Mouse (Mus musculus) cerebellum, adult (tissue): Measurements from ENCODE around the gene Med13l.

ENCODE experiments used
- ATAC-seq: cut with Nextera tagmentation; 2 replicates; pipeline ENCODE4 v1.9.2; 2017; ENCODE audit warnings: mild to moderate bottlenecking, moderate library complexity, mixed read lengths; ENCODE audit not compliant: insufficient number of reproducible peaks, low FRiP score, low TSS enrichment

Gene Med13l

GRCm38 (mm10) chr5:118622346-118622745 lies 61.9 kb downstream of the Med13l start:
- no peak for ATAC-seq

DNA sequence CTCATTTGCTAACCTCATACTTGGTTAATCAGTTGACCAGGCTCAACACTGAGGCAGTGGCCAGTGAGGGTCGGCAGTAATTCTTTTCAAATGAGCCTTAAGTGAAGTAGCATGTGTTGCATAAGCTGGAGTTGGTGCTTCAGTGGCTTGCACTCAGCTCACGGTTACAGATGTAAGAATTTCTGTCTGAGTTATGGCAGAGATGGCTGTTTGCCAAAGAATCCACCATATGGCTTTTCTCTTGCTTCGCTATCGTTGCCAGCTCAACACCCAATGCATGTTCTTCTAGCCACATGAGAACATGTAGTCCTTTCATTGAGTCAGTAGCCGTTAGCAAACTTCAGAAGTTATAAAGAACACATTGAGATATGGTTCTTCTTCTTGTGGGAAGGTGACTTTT lies 63.3 kb downstream of the Med13l start:
- no peak for ATAC-seq

DNA sequence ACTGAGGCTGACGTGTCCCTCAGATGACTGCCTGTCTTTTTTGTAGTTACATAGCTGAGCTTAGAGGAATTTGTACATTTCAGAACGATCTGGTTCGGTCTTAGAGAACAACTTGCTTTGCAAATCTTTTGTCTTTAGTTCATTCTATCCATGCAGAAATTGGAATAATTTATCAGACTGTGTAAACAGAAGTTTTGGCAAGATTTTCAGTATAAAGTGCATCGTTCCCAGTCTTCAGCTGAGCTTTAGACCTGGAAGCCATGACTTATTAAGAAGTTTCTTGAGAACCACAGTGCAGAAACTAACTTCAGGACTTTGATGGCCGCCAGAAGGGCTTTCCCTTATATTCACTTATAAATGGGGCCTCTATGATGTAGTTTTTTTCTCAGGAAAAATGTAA lies 67.2 kb downstream of the Med13l start:
- ATAC-seq, result no peak

GRCm38 (mm10) chr5:118628211-118628610 lies 67.7 kb downstream of the Med13l start:
- no peak for ATAC-seq

DNA sequence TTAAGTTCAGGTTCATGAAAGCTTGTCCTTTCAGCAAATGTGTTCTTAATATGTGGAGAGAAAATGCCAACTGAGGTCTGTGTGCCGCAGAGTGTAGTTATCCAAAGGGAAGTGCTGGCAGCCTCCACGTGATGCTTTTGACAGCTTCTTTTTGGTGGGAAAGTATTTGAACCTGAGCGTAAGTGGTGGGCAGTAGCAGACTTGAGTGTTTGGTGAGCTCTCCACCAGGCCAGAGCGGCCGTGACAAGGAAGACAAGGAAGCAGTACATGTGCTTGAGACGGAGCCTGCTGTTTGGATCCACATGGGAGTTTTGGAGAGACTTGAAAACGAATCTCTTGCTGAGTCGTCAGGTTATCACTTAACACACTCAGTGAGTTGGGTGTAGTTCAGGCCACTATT lies 71.9 kb downstream of the Med13l start:
- ATAC-seq, result no peak

DNA sequence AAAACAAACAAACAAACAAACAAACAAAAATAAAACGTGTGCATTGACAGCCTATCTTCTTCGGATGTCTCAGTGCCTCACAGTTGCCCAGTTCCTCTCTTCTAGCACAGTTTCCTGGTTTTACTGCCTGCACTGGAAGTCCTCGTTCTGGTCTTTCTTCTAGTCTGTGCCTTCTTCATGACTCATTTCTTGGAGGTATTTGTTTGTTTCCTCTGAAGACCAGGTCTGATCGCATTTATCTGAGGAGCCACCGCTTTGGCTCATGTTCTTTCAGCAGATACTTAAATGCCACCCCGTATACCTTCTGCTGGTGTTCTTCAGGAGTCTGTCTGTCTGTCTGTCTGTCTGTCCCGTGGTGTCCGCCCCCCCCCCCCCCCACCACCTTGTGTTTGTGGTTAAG lies 72.6 kb downstream of the Med13l start:
- no peak for ATAC-seq

DNA sequence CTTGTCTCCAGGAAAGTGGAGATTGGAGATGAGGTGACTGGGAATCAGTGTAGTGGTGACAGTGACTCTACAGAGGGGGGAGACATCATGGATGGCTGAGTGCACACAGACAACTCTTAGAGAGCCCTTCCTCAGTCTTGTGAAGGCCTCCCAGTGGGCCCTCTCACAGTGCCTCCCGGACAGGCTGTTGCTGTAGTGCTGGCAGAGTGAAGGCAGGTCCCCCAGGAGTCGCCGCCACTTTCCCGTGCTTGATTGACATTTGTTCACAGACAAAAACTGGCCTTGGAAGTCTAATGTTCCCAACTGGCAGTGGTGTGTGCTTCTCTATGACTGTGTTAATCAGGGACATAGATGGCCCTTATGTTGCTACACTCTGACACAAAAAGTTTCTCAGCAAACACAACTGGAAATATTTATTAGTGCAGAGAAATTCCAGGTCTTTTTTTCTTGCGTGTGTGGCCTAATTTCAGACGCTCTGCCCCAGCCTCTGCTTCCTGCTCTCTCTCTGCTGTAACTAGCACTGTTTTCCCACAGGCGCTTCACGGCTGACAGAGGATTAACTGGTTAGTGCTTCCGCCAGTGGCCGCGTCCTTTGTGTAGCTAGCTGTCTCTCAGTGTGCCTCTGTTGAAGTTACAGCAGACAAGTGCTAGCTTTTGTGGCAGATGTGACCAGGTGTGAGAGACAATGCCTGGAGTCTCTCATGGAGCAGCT lies 75.2 kb downstream of the Med13l start:
- ATAC-seq, result no peak

DNA sequence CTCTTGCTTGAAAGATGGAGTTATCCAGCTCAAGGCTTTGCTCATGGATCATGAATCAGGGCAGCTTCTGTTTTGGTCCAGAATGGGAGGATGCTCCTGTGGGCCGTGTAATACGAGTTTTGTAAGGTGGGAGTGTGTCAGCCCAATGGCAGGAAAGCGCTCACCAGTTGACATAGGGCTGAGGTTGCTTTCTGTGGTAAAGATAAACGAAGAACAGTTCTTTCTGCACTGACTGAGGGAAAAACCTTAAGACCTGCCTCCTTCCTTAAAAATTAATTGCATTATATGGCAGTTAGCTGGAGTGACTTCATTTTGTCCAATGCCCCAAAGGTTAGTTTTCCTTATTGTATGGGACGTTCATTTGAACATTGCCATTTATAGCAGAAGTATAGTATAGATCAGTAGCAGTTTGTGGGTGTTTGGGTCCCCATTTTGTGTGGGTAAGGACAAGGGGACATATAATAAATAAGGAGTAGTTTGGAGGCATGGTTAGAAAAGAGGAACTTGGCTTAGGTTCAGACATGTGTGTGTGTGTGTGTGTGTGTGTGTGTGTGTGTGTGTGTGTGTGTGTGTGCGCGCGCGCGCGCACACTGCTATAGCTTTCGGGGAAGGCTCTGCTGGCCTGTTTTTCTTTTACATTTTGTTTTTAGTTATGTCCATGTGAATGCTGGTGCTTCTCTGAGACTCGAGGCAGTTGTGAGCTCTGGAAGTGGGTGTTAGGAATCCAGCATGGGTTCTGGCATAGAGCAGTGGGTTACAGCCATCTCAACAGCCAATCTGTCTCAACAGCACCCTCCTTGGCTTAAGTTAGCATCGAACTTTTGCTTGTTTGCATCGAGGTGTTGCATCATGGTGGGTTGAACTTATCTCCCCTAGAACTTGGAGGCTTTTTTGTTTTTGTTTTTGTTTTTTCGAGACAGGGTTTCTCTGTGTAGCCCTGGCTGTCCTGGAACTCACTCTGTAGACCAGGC lies 76.2 kb downstream of the Med13l start:
- ATAC-seq, result no peak

- no peak for ATAC-seq
These were observed 77.5 kb downstream of the Med13l start for GRCm38 (mm10) chr5:118637931-118638330.

- ATAC-seq, result no peak
These were observed 78.1 kb downstream of the Med13l start for GRCm38 (mm10) chr5:118638534-118639109.

DNA sequence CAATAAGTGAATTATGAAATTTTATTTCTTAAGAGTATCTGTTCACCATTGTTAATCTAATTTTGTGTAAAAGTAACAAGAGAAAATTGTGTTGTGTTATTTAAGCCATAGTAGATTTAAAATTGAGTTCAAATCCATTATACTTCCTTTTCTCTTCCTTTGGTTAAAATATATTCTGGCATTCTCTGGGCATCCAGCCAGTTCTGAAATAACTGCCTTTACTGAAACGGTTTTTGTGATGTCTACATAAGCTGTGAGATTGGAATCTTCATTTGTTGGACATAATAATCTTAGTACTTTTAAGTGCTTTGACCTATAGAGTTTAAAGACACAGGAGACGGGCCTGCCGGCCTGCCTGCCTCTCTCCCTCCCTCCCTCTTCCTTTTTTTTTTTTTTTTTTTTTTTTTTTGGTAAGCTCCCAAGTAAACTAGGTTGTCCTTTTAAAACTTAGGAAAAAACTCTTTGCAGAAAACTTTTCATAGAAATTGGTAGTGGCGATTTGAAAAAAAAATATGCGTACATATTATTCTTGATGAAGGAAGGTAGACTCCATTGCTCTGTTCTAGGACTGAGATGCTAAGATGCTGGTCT lies 78.7 kb downstream of the Med13l start:
- no peak for ATAC-seq

DNA sequence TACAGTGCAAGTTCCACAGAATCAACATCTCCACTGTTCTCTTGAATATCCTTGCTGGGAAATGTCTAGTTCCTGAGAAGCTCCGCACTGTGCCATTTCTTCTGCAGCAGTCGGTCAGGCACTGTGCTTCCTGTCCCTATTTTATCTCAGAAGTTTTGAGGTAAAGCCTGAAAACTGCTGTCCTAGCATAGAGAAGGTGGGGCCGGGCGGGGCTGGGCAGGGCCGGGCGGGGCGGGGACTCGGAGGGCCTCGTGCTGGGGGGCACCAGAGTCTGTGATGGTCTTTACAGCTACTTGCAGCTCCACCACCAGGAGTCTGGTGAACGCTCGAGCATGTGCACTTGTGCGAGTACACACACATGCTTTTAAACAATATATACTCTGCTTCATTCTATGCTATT lies 83.6 kb downstream of the Med13l start:
- no peak for ATAC-seq

DNA sequence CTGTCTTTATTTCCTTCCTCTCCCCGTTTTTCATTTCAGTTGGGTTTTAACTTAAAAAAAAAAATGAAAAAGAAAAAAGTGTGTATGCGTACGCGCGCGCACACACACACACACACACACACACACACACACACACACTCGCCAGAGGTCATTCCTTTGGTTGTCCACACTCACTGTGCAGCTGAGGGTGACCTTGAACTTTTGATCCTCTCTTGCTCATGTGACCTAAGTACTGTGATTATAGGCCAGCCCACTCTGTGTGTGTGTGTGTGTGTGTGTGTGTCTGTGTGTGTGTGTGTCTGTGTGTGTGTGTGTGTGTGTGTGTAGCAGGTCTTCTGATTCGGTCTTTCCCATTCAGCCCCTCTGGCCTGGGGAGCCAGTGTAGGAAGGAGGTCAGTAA lies 84.0 kb downstream of the Med13l start:
- no peak for ATAC-seq

DNA sequence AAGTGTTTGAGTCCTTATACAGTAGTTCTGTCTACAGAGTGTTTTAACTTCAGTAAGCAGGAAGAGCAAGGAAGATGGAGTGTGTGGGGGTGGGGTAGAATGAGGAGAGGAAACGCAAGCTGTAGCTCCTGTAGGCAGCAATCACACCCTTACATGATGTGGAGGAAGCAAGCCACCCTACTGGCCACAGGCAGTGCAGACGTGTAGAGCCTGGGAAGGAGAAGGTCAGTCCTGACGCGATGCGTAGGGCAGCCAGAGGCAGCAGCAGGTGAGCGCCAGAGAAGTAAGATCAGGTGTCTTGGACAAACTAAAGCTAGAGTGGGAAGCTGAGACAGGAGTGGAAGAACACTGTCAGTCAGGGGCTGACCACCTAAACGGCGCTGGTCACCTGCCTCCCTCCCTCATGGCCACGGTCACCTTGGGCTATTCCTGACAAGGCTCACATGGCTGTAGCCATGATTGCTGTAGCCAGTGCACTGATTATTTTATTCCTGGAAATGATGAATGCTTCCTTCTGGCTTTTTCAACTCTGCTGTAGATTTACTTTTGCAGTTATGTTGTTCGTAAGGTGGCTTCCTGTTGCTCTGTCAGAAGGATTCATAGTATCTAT lies 84.8 kb downstream of the Med13l start:
- ATAC-seq, result no peak

GRCm38 (mm10) chr5:118646897-118647296 lies 86.4 kb downstream of the Med13l start:
- ATAC-seq, result no peak

DNA sequence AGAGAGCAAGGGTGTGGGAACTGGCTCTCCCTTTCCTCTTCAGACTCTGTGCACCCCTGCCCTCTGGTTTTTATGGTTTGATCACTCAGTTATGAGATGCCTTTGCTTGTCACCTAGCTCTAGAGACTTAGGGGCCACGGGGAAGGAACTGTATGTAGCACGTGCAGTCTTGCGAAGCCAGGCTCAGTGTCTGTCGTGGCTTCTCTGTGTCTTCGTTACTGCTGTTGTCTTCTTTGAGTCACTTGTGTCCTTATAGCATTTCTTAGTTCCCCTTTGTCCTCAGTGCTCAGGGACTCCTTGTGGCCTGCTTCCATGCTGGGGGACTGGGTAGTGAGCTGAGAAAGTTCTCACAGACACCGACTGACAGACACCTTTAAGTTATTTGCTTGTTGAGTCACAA lies 86.9 kb downstream of the Med13l start:
- ATAC-seq, result no peak

- no peak; the same call in 1 of the 2 replicates for ATAC-seq
These were observed 88.9 kb downstream of the Med13l start for GRCm38 (mm10) chr5:118649215-118650006.

GRCm38 (mm10) chr5:118650007-118650548 lies 89.6 kb downstream of the Med13l start:
- no peak for ATAC-seq

- no peak for ATAC-seq
These were observed 90.3 kb downstream of the Med13l start for GRCm38 (mm10) chr5:118650746-118651145.
